Mouse (Mus musculus) myocyte (in vitro differentiated cells): Measurements from ENCODE around the gene Coa7.

ENCODE experiments used
- E2F4 ChIP-seq: IDR thresholded peaks from one replicate; pipeline ENCODE4 v1.6.1; 2011; ENCODE audit warnings: mild to moderate bottlenecking, control low read depth, moderate library complexity; ENCODE audit not compliant: insufficient read depth
- MAX ChIP-seq: IDR thresholded peaks from one replicate; pipeline ENCODE4 v1.6.1; 2011; ENCODE audit warnings: low read depth, mild to moderate bottlenecking, control low read depth
- MYOG ChIP-seq, 3 experiments: IDR thresholded peaks; one replicate each; pipeline ENCODE4 v1.6.1; 2011; ENCODE audit warnings: control low read depth in 2 of 3, low read depth in 2 of 3, mild to moderate bottlenecking in 2 of 3; ENCODE audit not compliant: insufficient read length in 2 of 3, control insufficient read depth in 1 of 3, insufficient read depth in 1 of 3
- POLR2A ChIP-seq: IDR thresholded peaks from one replicate; pipeline ENCODE4 v1.6.1; 2011; ENCODE audit warnings: low read depth, mild to moderate bottlenecking, control low read depth, moderate library complexity; ENCODE audit not compliant: insufficient read length
- POLR2AphosphoS2 ChIP-seq: IDR thresholded peaks from one replicate; pipeline ENCODE4 v1.6.1; 2011; ENCODE audit warnings: low read depth, control low read depth; ENCODE audit not compliant: insufficient read length
- SRF ChIP-seq: IDR thresholded peaks from one replicate; pipeline ENCODE4 v1.6.1; 2011; ENCODE audit warnings: low read depth; ENCODE audit not compliant: control insufficient read depth, insufficient read length
- TCF12 ChIP-seq: IDR thresholded peaks from one replicate; pipeline ENCODE4 v1.6.1; 2011; ENCODE audit warnings: mild to moderate bottlenecking, control low read depth; ENCODE audit not compliant: poor library complexity, insufficient read depth, severe bottlenecking
- TCF3 ChIP-seq: IDR thresholded peaks from one replicate; pipeline ENCODE4 v1.6.1; 2011; ENCODE audit warnings: low read depth, control low read depth; ENCODE audit not compliant: insufficient read length
- USF1 ChIP-seq: IDR thresholded peaks from one replicate; pipeline ENCODE4 v1.6.1; 2011; ENCODE audit warnings: low read depth, mild to moderate bottlenecking, control low read depth, moderate library complexity

GRCm38 (mm10) chr4:108345826-108346225 lies 17.9 kb downstream of the Coa7 start:
- TF ChIP-seq POLR2AphosphoS2 = no peak
- no peak for TF ChIP-seq POLR2A
- TF ChIP-seq TCF3 = no peak
- no peak for TF ChIP-seq MAX
- TF ChIP-seq SRF = no peak
- TF ChIP-seq MYOG (IDR thresholded peaks at IDR 0.05; ENCODE audit: control insufficient read depth in 1 of 3, insufficient read depth in 1 of 3, insufficient read length in 2 of 3, low read depth in 2 of 3) = no peak
- no peak for TF ChIP-seq E2F4
- TF ChIP-seq TCF12 = no peak
- no peak for TF ChIP-seq USF1
